Mouse (Mus musculus) ovary, postnatal 36 days (tissue): Measurements from ENCODE around the gene Tnrc6c.

Experiments used
- DNase-seq: peaks from one replicate; pipeline ENCODE4 v3.0.0; 2022; ENCODE audit warnings: low spot score, mixed read lengths

Tnrc6c gene

DNA sequence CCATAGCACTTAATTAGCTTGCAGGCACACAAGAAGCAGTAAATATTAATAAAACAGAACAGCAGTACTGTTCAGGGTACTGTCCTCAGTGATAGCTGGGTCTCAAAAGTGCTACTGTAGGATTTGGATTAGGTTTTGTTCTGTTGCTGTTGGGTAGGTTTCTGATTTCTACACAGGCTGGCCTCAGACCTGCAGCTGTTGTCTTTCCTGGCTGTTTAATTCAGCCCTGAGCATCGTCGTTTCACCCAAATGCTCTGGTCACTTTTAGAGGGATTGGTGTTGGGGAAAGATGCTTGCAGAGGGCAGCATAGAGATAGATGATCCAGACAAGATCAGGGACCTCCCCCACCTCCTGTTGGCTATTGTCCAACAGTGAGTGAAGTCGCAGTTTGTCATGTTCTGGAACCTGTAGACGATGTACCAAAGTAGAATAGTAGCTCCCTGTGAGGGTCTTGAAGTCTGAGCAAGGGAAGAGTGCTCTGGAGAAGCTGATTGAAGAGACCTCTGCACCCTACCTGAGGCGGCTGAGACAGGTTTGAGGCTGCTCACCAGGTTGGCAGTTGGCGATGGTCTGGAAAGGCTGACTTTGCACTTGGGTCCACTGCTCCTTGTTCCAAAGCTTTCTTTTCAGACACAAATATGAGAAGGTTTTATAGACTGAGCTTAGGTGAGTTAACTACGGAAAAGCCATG lies 75.9 kb downstream of the Tnrc6c start:
- no peak for DNase-seq

DNA sequence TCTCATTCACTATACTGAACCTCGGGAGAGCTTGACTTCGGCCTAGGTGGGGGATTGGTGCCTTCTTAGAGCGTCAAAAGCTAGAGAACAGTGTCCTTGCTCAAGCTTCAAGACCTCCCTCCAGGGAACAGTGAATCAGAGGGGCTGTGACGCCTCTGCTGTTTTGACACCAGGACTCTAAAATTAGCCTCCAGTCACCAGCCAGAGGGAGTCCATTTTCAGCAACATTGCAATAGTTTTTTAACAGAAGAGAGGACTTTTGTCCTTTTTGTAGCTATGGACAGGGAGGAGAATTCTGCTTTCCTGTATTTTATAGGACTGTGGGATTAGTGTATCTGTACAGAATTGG lies 76.4 kb downstream of the Tnrc6c start:
- DNase-seq = no peak

DNA sequence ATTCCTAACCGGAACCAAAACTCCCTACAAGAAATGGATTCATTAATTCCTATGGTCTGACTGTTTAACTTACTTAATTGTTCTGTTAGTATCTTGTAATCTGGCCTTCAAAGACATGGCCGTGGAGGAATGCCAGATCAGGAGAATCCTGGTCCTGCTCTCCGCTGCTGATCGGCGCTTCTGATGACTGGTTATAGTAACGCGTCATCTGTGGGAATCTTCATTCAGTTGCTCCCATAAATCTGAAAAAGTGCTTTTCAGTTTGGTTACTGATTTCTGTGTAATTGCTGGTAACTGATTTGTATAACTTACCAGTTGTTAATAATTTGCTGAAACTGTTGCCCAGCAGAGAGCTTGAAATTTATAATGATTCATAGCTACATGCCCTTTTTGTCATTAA lies 77.4 kb downstream of the Tnrc6c start:
- DNase-seq = no peak

- DNase-seq = no peak
These were observed 82.1 kb downstream of the Tnrc6c start for GRCm38 (mm10) chr11:117736037-117736689.

- DNase-seq = no peak
These were observed 84.0 kb downstream of the Tnrc6c start for GRCm38 (mm10) chr11:117738123-117738522.

GRCm38 (mm10) chr11:117741128-117741527 lies 87.0 kb downstream of the Tnrc6c start:
- DNase-seq = no peak

DNA sequence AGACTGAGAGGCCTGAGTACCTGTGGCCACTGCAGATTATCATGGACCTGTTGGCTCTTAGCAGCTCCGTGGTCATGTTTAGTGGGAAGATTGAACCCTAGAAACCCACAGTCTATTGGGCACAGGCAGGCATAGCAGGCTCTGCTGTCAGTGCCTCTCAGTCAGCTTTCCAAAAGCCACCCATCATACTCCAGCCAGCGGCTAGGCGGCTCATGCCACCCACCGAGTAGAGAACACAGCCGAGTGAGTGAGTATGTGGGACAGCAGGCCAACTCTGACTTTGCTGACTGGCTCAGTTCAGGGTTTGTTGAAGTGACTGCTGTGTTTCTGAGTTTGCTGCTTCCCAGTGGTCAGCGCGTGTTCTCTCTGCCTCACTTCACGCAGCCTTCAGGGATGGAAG lies 88.2 kb downstream of the Tnrc6c start:
- DNase-seq = no peak

GRCm38 (mm10) chr11:117742715-117743114 lies 88.6 kb downstream of the Tnrc6c start:
- no peak for DNase-seq

DNA sequence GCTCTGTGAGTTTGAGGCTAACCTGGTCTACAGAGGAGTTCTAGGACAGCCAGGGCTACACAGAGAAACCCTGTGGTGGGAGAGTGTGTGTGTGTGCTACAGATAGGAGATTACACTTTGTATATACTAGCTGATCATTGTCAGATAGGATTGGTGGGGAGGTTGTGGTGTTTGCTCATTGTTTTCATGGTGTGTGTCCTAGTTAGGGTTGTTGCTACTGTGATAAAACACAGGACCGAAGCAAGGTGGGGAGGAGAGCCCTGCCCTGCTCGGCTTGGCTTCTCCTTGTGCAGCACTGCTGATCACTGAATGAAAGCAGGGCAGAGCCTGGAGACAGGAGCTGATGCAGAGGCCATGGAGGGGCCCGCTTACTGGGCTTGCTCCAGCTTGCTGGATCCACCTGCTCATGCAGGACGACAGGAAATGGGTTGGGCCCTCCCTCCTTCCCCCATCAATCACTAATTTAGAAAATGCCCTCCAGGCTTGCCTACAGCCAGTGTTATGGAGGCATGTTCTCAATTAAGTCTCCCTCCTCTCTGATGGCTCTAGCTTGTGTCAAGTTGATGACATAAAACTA lies 89.5 kb downstream of the Tnrc6c start:
- no peak for DNase-seq

DNA sequence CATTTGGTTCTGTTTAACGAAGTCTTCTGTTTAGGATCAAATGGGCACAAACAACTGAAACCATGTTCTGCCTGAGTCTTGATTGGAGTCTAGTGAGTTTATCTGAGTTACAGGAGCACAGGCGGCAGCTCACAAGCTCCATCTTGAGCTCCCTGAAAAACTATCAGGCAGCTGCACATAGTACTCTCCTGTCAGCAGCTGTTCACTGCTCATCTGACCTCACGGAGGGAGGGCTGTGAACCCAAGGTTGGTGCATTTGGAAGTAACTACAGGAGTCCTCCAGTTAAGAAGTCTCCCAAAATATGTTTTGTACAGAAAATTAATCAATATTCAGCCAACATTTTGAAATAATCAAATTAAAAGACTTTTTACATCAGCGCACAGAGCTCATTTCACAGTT lies 94.5 kb downstream of the Tnrc6c start:
- no peak for DNase-seq

DNA sequence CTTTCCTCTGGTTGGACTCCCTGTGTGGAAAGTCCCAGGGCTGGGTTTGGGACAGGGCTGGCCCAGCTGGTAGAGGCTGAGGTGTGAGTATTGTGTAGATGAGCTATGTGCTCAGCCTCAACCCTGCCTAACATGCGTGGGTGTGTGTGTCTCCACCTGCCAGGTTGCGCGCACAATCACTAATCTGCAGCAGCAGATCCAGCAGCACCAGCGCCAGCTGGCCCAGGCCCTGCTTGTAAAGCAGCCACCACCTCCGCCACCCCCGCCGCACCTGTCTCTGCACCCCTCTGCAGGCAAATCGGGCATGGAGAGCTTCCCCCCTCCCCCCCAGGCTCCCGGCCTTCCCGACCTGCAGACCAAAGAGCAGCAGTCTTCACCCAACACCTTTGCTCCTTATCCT lies 95.3 kb downstream of the Tnrc6c start:
- DNase-seq = no peak

DNA sequence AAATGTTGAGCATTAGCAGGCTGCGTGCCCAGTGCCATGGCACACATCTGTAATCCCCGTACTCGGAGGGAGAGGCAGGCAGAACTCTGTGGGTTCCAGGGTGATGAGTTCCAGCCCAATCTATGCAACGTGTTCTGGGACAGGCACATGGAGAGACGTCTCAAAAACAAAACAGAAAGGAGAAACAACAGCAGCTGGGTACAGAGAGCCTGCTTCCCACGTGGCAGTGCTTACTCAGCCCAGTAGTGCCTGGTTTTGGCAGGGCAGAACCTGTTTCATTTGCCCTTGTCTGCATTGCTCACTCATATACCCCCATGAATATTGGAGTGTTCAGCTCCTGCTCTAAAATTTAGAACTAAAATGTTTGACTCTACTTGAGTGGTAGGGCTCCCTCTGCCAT lies 97.5 kb downstream of the Tnrc6c start:
- no peak for DNase-seq

DNA sequence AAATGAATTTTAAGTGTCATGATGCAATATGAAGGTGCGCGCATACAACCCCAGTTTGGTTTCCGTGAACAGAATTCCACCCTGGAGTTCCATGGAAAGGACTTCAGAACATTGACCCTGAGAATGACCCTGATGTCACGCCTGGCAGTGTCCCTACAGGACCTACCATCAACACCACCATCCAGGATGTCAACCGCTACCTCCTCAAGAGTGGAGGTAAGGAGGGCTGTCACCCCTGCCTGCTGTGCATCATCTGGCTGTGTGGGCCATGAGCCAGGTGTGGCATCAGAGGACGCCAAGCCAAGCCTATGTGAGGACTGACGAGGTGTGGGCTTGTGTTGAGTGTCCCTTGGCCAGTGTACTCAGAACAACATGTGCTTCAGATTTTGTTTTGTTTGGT lies 101.8 kb downstream of the Tnrc6c start:
- no peak for DNase-seq

DNA sequence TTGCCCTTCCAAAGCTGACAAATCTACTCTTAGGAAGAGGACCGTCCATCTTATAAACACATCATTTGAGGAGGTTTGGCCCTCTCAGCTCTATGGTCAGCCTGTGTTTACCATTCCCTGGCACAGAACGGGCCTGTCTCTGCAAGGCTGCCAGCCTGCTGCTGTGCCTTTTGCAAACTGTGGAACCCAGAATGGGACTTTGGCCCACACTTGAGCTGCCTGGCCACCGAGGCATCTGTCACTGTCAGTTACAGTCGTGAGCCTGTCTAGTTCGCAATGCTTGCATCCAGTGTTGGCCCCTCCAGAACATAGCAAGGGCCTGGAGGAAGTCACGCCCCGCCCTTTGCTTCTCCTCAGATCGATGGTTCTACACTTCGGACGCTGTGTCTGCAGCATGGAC lies 105.2 kb downstream of the Tnrc6c start:
- DNase-seq = no peak

DNA sequence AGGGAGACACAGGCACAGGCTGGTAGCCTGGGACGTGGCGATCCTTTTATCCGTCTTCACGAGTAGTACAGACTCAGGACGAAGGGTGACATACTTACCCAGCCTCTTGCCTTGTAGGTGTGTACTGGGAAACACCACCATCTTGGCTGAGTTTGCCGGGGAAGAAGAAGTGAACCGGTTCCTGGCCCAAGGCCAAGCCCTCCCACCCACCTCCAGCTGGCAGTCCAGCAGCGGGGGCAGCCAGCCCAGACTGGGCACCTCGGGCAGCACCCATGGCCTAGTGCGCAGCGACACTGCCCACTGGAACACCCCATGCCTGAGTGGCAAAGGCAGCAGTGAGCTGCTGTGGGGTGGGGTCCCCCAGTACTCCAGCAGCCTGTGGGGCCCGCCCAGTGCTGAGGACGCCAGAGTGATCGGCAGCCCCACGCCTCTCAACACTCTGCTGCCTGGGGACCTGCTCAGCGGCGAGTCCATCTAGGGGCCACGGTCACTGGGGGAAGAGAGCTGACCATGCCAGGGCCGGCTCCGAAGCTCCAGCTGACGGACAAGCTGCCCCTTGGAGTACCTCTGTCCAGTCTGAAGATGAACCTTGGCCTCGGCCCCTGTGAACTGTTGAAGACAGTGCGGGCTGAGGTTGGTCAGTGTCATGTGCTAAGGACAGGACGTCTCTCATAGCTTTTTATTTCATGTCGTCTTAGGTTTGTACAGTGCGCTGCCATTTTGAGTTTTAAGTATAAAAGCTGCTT lies 106.5 kb downstream of the Tnrc6c start:
- no peak for DNase-seq

- no peak for DNase-seq
These were observed 107.7 kb downstream of the Tnrc6c start for GRCm38 (mm10) chr11:117761801-117762200.

- DNase-seq = no peak
These were observed 108.2 kb downstream of the Tnrc6c start for GRCm38 (mm10) chr11:117762246-117762645.

DNA sequence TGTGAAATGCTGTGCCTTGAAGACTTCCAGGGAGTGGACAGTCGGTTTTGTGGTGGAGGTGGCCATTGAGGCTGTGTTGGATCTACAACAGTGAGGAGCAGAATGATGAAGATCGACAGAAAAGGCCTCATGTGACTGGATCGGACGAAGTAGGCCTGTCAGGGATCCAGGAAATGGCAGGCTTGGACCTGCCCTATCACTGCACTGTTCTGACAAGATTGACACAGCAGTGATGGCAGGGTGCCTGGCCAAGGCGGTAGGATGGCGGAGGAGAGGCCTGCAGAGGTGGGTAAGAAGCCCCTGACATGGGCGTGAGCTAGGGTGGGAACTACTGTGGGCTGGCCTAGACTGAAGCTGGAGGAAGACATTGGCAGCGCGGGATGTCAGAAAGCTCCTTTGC lies 110.2 kb downstream of the Tnrc6c start:
- DNase-seq = no peak

- no peak for DNase-seq
These were observed 111.3 kb downstream of the Tnrc6c start for GRCm38 (mm10) chr11:117765361-117765760.

DNA sequence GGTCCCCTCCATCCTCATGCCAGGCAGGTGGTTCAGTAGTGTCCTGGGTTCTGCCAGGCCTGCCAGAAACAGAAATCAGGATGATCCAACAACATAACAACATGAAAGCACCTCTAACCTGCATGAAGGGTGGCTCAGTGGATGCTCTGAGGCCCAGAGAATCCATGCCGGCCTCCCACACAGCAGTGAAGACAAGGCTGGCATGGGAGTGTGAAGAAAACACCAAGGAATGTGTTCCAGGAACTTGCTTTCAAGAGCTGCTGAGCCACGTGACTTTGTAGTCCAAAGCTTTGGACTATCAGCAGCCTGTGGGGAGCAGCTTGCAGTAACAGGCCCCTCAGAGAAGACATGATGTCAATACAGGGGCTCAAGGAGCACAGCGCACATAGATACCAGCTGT lies 112.2 kb downstream of the Tnrc6c start:
- no peak for DNase-seq

DNA sequence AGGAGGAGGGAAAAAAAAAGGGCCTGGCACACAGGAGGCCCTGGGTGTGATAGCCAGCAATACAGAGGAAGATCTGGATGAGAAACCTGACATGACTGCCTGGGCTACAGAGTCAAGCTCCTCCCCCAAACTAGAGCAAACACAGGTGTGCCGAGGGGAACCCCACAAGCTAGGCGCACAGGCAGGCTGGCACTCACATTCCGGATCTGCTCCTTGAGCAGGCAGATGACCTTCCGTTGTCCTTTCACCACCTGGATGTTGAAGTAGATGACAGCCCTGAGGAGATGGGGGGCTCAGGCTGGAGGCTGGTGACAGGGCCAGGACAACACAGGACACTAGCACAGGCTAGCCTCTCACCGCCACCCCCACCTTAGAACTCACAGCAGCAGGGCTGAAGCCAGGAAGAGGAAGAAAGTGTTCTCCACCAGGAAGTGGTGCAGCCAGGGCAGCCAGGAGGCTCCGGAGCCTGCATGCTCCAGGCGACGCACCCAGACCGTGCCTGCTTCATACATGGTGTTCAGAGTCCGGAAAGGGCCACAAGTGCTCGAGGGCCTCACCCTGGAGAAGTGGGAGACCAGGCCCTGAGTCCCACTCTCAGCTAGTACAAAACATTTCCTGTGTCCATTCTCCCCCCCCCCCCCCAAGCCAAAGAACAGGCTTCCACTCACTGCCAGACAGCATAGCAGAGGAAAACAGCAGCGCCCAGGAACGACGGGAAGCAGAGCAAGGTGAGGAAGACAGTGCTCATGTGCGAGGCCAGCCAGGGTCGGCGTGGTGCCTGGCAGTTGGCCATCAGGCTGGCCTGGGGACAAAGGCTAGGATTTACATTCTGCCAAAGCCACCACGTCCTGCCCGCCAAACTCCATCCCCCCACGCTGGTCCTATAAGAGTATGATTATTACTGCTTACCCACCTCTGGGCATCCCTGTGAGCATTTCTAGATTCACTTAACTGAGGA lies 114.9 kb downstream of the Tnrc6c start:
- DNase-seq = no peak

GRCm38 (mm10) chr11:117769683-117770047 lies 115.6 kb downstream of the Tnrc6c start:
- DNase-seq = no peak
